Mouse (Mus musculus) adrenal gland, adult 18-20 months (tissue): ENCODE measurements around the gene Oxnad1. TPM values are rescaled to one million over a fixed set of nuclear protein-coding genes. Genes with fewer than 3 reads are reported as not detected.

ENCODE experiments used
- DNase-seq, 2 experiments: peaks; one replicate each; pipeline ENCODE4 v3.0.0; 2021 to 2022; ENCODE audit warnings: low spot score in 2 of 2
- long read RNA-seq, 2 experiments: library from polyadenylated mRNA; stranded (forward); transcript quantifications; one replicate each; pipeline ENCODE4 v2.0.0; 2021
- total RNA-seq, 2 experiments: library from RNA; stranded (reverse); gene quantifications; 1 replicate in 1 of 2; 2 replicates in 1 of 2; pipeline ENCODE4 v1.2.3; 2021

The Oxnad1 gene
- total RNA-seq: 10 to 100 TPM; 32.5 to 45.4 TPM
- long read RNA-seq, experiment 1, transcript Oxnad1-201 (8 exons, 2,376 nt): major isoform, 30 of 41 reads
- long read RNA-seq, experiment 1, partial matches to known transcripts: 1 of 41 reads
- long read RNA-seq, experiment 1, other reads (novel, unspliced or antisense): 10 of 41 reads
- long read RNA-seq, experiment 2, transcript Oxnad1-201 (8 exons, 2,376 nt): major isoform, 38 of 54 reads
- long read RNA-seq, experiment 2, partial matches to known transcripts: 1 of 54 reads
- long read RNA-seq, experiment 2, other reads (novel, unspliced or antisense): 15 of 54 reads

GRCm38 (mm10) chr14:32084761-32085485 lies at the start of gene Oxnad1:
Oxnad1 (plus strand) TSS chr14:32085374.
- DNase-seq: no peak

GRCm38 (mm10) chr14:32036482-32036881 lies 48.7 kb upstream of the Oxnad1 start:
- peak; percentile 37 to 43 for DNase-seq

- DNase-seq: no peak
These were observed 47.4 kb upstream of the Oxnad1 start for GRCm38 (mm10) chr14:32037661-32038252.

- DNase-seq: no peak
These were observed 43.1 kb upstream of the Oxnad1 start for GRCm38 (mm10) chr14:32042108-32042507.

- DNase-seq: no peak
These were observed 38.8 kb upstream of the Oxnad1 start for GRCm38 (mm10) chr14:32046357-32046756.

GRCm38 (mm10) chr14:32050171-32050570 lies 35.0 kb upstream of the Oxnad1 start:
- DNase-seq: no peak

- no peak for DNase-seq
These were observed 31.3 kb upstream of the Oxnad1 start for GRCm38 (mm10) chr14:32053895-32054294.

- no peak for DNase-seq
These were observed 30.4 kb upstream of the Oxnad1 start for GRCm38 (mm10) chr14:32054788-32055187.

GRCm38 (mm10) chr14:32055781-32056180 lies 29.4 kb upstream of the Oxnad1 start:
- DNase-seq: no peak

GRCm38 (mm10) chr14:32056675-32057074 lies 28.5 kb upstream of the Oxnad1 start:
- DNase-seq: no peak

- no peak for DNase-seq
These were observed 27.5 kb upstream of the Oxnad1 start for GRCm38 (mm10) chr14:32057664-32058063.

GRCm38 (mm10) chr14:32061398-32061797 lies 23.8 kb upstream of the Oxnad1 start:
- no peak for DNase-seq

GRCm38 (mm10) chr14:32072807-32073206 lies 12.4 kb upstream of the Oxnad1 start:
- no peak for DNase-seq

GRCm38 (mm10) chr14:32073211-32073685 lies 11.9 kb upstream of the Oxnad1 start:
- DNase-seq: peak in 1 of 2 experiments; percentile 21

GRCm38 (mm10) chr14:32073901-32074300 lies 11.3 kb upstream of the Oxnad1 start:
- DNase-seq: no peak

- peak; percentile 64 to 73 for DNase-seq
These were observed 8.1 kb upstream of the Oxnad1 start for GRCm38 (mm10) chr14:32076896-32077575.

- DNase-seq: no peak
These were observed 4.1 kb upstream of the Oxnad1 start for GRCm38 (mm10) chr14:32081026-32081425.

GRCm38 (mm10) chr14:32082891-32083290 lies 2.3 kb upstream of the Oxnad1 start:
- no peak for DNase-seq

- DNase-seq: no peak
These were observed 1.7 kb upstream of the Oxnad1 start for GRCm38 (mm10) chr14:32083466-32083865.

- DNase-seq: peak; percentile 97 to 98
These were observed 470 bp downstream of the Oxnad1 start, which contains the start of gene Dph3 for GRCm38 (mm10) chr14:32085486-32086201. Dph3 (minus strand) TSS chr14:32085729.

GRCm38 (mm10) chr14:32086226-32086625 lies 1.1 kb downstream of the Oxnad1 start:
- peak in 1 of 2 experiments; percentile 18 for DNase-seq
